Mouse (Mus musculus): ENCODE measurements at regions not wholly inside any gene's neighbourhood (a gene's known extent, or its start where the extent isn't known, plus 50 kb on each side); places are given as distances from the start of the nearest gene placed in this dataset.

DNA sequence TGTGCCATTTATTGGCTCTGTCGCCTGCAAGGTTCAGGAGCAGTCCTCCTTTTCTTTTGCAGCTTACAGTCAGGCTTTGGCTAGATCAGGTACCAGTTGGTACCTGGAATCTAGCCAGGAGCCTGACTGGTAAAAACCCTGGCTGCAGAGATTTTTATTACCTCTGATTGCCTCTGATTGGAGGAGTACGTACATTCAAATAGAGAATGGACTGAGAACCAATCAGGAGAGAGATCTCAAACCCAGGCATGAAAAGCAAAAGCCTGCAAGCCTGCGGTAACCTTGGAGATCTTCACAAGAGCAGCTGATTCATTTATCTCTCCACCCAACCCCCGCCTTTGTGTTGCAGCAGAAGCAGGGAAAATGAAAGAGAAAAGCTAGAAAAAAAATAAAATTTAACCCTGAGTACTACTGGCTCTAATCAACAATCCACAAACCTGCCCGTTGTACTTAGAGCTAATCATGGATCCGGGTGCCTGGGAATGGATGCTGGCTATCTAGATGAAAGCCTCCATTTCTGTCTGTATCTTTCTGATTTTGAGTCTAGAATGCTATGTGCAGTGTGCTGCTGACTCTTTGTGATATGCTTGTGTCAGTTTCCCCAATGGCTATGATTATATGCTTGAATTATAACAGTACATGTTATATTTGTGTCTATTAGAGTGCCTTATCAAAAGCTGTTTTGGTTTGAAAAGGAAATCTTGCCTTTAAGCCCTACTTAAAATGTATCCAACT is 406.2 kb upstream of the Ndn start:
- CTCF ChIA-PET: no interaction called here

DNA sequence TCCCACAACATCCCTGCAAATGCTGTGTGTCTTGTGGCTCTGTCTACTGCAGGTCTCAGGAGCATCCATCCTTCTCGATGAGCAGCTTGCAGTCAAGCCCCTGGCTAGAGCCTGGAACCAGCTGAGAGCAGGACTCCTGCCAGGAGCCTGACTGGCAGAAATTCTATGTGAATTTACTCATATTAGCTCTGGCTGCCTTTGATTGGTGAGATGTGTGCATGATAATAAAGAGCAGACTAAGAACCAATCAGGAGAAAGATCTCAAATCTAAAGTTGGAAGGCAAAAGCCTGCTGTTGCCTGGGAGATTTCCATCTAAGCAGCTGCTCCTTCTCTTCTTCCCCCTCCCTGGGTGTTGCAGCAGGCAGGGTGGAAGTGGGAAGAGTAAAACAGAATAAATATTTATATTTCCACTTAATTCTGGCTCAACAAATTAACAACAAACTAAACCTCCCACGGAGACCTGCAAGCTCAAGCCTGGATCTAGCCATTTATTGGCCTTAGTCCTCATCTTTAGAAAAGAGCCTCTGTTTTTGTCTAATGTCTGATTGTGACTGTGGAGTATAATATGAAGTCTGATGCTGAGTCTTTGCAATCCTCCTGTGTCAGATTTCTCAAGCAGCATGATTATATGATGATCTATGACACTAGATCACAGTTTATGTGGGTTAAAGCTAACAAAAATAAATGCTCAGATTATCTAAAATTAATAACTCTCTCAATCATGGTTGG is 364.0 kb upstream of the Ndn start:
- CTCF ChIA-PET: no interaction called here

DNA sequence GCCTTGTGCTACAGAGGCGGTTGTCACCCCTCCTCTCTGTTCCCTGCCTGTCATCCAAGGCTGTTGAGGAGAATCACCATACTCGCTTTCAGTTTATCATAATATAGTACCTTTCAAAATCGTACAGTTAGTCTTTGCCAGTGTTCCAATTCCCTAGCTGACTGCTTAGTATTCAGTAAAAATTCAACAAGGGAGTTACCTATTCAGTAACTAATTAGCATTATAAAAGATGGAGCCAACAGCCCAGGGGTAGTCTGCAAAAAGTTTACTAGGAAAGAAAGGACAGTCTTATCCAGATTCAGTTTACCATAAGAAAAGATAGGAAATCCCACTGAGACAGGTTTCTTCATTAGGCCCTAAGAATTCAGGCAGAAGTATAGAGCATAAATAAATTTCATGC is 319.7 kb upstream of the Ndn start:
- CTCF ChIA-PET: no interaction called here

- CTCF ChIA-PET: interaction anchor here (0.7 kb wide), 1 partner anchor 927 kb away, joined by 5 read pairs; no protein-coding TSS in a partner anchor
Observed at GRCm38 (mm10) chr7:62045743-62046451, 300.5 kb upstream of the Ndn start.

- CTCF ChIA-PET: no interaction called here
Observed at GRCm38 (mm10) chr7:62046452-62046809, 299.9 kb upstream of the Ndn start.

GRCm38 (mm10) chr7:62078607-62079006 is 267.8 kb upstream of the Ndn start:
- CTCF ChIA-PET: no interaction called here

DNA sequence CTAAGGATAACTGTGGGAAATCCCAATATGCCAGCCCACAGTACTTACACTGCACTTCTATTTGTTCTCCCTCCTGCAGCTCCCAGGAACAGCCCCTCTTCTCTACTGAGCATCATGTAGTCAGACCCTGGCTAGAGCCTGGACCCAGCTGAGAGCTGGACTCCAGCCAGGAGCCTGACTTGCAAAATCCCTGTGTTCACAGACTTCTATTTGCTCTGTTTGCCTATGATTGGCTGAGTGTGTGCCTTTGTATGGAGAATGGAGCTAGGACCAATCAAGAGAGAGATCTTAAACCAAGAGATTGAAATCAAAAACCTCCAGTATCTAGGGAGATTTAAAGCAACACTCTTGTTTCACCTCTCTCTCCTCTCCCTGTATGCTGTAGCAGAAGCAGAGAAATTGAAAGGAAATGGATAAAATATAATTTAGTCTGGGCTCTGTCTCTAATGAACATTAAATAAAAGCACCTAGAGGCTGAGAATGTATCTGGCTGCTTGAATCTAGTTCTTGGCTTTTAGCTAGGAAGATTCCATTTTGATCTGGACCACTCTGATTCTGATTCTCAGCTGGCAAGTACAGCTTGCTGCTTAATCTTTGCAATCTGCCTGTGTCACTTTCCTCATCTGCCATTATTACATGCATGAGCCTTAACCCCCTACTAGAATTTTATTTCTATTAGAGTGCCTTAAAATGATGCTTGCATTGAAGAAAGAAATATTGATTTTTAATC is 261.1 kb upstream of the Ndn start:
- CTCF ChIA-PET: no interaction called here
